Mouse (Mus musculus): Measurements from ENCODE around the gene Ncoa7. TPM values are rescaled to one million over a fixed set of nuclear protein-coding genes. Genes with fewer than 3 reads are reported as not detected.

The Ncoa7 gene
- 9.9 TPM for polyA plus RNA-seq (2017; shearing (Covaris generic))

GRCm38 (mm10) chr10:30802681-30803586, at the start of gene Ncoa7:
Gene Ncoa7, minus strand, starts transcription at chr10:30803326.

GRCm38 (mm10) chr10:30842643-30843437, 39.7 kb upstream of the Ncoa7 start, which contains the start of gene Hey2:
Gene Hey2, minus strand, starts transcription at chr10:30842801.

GRCm38 (mm10) chr10:30629513-30629912, 173.6 kb downstream of the Ncoa7 start, which contains the start of gene Hint3:
Gene Hint3, minus strand, starts transcription at chr10:30629632.

GRCm38 (mm10) chr10:30600542-30600966, 202.6 kb downstream of the Ncoa7 start, which contains the start of gene Trmt11:
Gene Trmt11, minus strand, starts transcription at chr10:30600749.

Other genes with a start within 250 kb of the Ncoa7 start
- 26.7 TPM for gene Trmt11, start 202.6 kb downstream of the Ncoa7 start, polyA plus RNA-seq (2017; shearing (Covaris generic))
- 39.7 TPM for gene Hint3, start 173.7 kb downstream of the Ncoa7 start, polyA plus RNA-seq (2017; shearing (Covaris generic))
- gene Hey2, start 39.5 kb upstream of the Ncoa7 start, polyA plus RNA-seq (2017; shearing (Covaris generic)), result not detected